Mouse (Mus musculus): ENCODE data around the gene Tfap2a. TPM values are rescaled to one million over a fixed set of nuclear protein-coding genes. Genes with fewer than 3 reads are reported as not detected.

The Tfap2a gene
- polyA plus RNA-seq (2015; fragmentation: Nextera tagmentation; extraction: Ambion mirVana), result 0.19 and 0.21 TPM in 2 replicates

GRCm38 (mm10) chr13:40738196-40738880, at the start of gene Tfap2a:
Tfap2a (minus strand) TSS chr13:40738376.
- WGBS, result 1% methylated on average over 30 of the region's 30 CpGs
- no peak within 1 kb of the TSS for H3K4me2 ChIP-seq (replicated peaks)
- no peaks in the 10 kb centered on the region for H3K9me3 ChIP-seq
- H3K9ac ChIP-seq, result no peak within 1 kb of the TSS
- ATAC-seq, result peak; percentile 19; the same call in 1 of the 2 replicates
- peaks cover 95% of the 10 kb centered on the region for H3K27me3 ChIP-seq (replicated peaks)
- no peak within 1 kb of the TSS for H3K4me3 ChIP-seq (replicated peaks)
- H3K27ac ChIP-seq, result no peak within 1 kb of the TSS
- H3K36me3 ChIP-seq, result no peaks in the 10 kb centered on the region
- H3K4me1 ChIP-seq (replicated peaks), result peaks cover 9% of the 10 kb centered on the region

GRCm38 (mm10) chr13:40784202-40784771, 46.1 kb upstream of the Tfap2a start:
- H3K36me3 ChIP-seq, result no peaks in the 10 kb centered on the region
- ATAC-seq, result no peak
- no peak overlapping the region for H3K27ac ChIP-seq
- no peak overlapping the region for H3K9ac ChIP-seq
- WGBS, result 52% methylated on average over 8 of the region's 8 CpGs
- no peak overlapping the region for H3K4me3 ChIP-seq (replicated peaks)
- H3K9me3 ChIP-seq, result no peaks in the 10 kb centered on the region
- H3K4me1 ChIP-seq (replicated peaks), result no peaks in the 10 kb centered on the region
- no peaks in the 10 kb centered on the region for H3K27me3 ChIP-seq (replicated peaks)
- no peak overlapping the region for H3K4me2 ChIP-seq (replicated peaks)

- Histone ChIP-seq H3K27ac (no peak overlapping the region), H3K27me3 (replicated peaks) (no peaks in the 10 kb centered on the region), H3K4me3 (replicated peaks) (no peak overlapping the region), H3K36me3 (no peaks in the 10 kb centered on the region), H3K9me3 (no peaks in the 10 kb centered on the region), H3K4me2 (replicated peaks) (no peak overlapping the region), H3K9ac (no peak overlapping the region), H3K4me1 (replicated peaks) (no peaks in the 10 kb centered on the region)
- ATAC-seq, result no peak
These were observed 19.8 kb upstream of the Tfap2a start for GRCm38 (mm10) chr13:40757995-40758394.

- ATAC-seq, result no peak
- Histone ChIP-seq H3K36me3 (no peaks in the 10 kb centered on the region), H3K9me3 (no peaks in the 10 kb centered on the region), H3K27ac (no peak overlapping the region), H3K4me2 (replicated peaks) (no peak overlapping the region), H3K9ac (no peak overlapping the region), H3K4me3 (replicated peaks) (no peak overlapping the region), H3K4me1 (replicated peaks) (no peaks in the 10 kb centered on the region), H3K27me3 (replicated peaks) (no peaks in the 10 kb centered on the region)
- 57% methylated on average over 7 of the region's 7 CpGs for WGBS
These were observed 18.2 kb upstream of the Tfap2a start for GRCm38 (mm10) chr13:40756356-40756755.

- no peak for ATAC-seq
- whole genome bisulfite sequencing, result 94% methylated on average over 10 of the region's 10 CpGs
- no peaks in the 10 kb centered on the region for H3K9me3 ChIP-seq
- H3K4me1 ChIP-seq (replicated peaks), result no peaks in the 10 kb centered on the region
- H3K27ac ChIP-seq, result no peak overlapping the region
- no peaks in the 10 kb centered on the region for H3K27me3 ChIP-seq (replicated peaks)
- H3K9ac ChIP-seq, result no peak overlapping the region
- no peak overlapping the region for H3K4me2 ChIP-seq (replicated peaks)
- H3K36me3 ChIP-seq, result no peaks in the 10 kb centered on the region
- no peak overlapping the region for H3K4me3 ChIP-seq (replicated peaks)
These were observed 15.9 kb upstream of the Tfap2a start for GRCm38 (mm10) chr13:40754091-40754490.

- no peak overlapping the region for H3K27ac ChIP-seq
- WGBS, result 88% methylated on average over 10 of the region's 10 CpGs
- no peak overlapping the region for H3K4me2 ChIP-seq (replicated peaks)
- no peaks in the 10 kb centered on the region for H3K36me3 ChIP-seq
- no peaks in the 10 kb centered on the region for H3K4me1 ChIP-seq (replicated peaks)
- no peaks in the 10 kb centered on the region for H3K9me3 ChIP-seq
- H3K9ac ChIP-seq, result no peak overlapping the region
- no peak overlapping the region for H3K4me3 ChIP-seq (replicated peaks)
- no peaks in the 10 kb centered on the region for H3K27me3 ChIP-seq (replicated peaks)
- ATAC-seq, result no peak
These were observed 13.7 kb upstream of the Tfap2a start for GRCm38 (mm10) chr13:40751889-40752288.

GRCm38 (mm10) chr13:40749603-40749905, 11.4 kb upstream of the Tfap2a start:
- Histone ChIP-seq H3K9me3 (no peaks in the 10 kb centered on the region), H3K9ac (no peak overlapping the region), H3K27ac (no peak overlapping the region), H3K4me3 (replicated peaks) (no peak overlapping the region), H3K4me1 (replicated peaks) (peaks cover 4% of the 10 kb centered on the region), H3K27me3 (replicated peaks) (peaks cover 16% of the 10 kb centered on the region), H3K36me3 (no peaks in the 10 kb centered on the region), H3K4me2 (replicated peaks) (peak overlapping the region; percentile 44)
- no peak for ATAC-seq
- 51% methylated on average over 9 of the region's 9 CpGs for WGBS

GRCm38 (mm10) chr13:40748785-40749602, 10.8 kb upstream of the Tfap2a start:
- Histone ChIP-seq H3K4me1 (replicated peaks) (peaks cover 6% of the 10 kb centered on the region), H3K36me3 (no peaks in the 10 kb centered on the region), H3K27me3 (replicated peaks) (peaks cover 22% of the 10 kb centered on the region), H3K4me3 (replicated peaks) (no peak overlapping the region), H3K9me3 (no peaks in the 10 kb centered on the region), H3K27ac (no peak overlapping the region), H3K9ac (no peak overlapping the region), H3K4me2 (replicated peaks) (peak overlapping the region; percentile 44)
- WGBS, result 10% methylated on average over 19 of the region's 19 CpGs
- ATAC-seq, result no peak

- Histone ChIP-seq H3K27ac (no peak overlapping the region), H3K9me3 (no peaks in the 10 kb centered on the region), H3K27me3 (replicated peaks) (peaks cover 67% of the 10 kb centered on the region), H3K36me3 (no peaks in the 10 kb centered on the region), H3K4me3 (replicated peaks) (0 out of 2 replicates have a peak overlapping the region, but pooled peaks have one; percentile 3), H3K4me2 (replicated peaks) (peak overlapping the region; percentile 38), H3K4me1 (replicated peaks) (peaks cover 6% of the 10 kb centered on the region), H3K9ac (no peak overlapping the region)
- 2% methylated on average over 19 of the region's 19 CpGs for WGBS
- ATAC-seq, result no peak
These were observed 6.1 kb upstream of the Tfap2a start for GRCm38 (mm10) chr13:40744111-40744805.

GRCm38 (mm10) chr13:40743221-40743620, 5.0 kb upstream of the Tfap2a start:
- no peaks in the 10 kb centered on the region for H3K9me3 ChIP-seq
- WGBS, result 16% methylated on average over 4 of the region's 4 CpGs
- H3K4me2 ChIP-seq (replicated peaks), result no peak overlapping the region

GRCm38 (mm10) chr13:40741841-40742550, 3.8 kb upstream of the Tfap2a start:
- no peaks in the 10 kb centered on the region for H3K36me3 ChIP-seq
- 2% methylated on average over 25 of the region's 25 CpGs for WGBS
- H3K4me3 ChIP-seq (replicated peaks), result no peak overlapping the region
- 0 out of 2 replicates have a peak overlapping the region, but pooled peaks have one; percentile 2 for H3K4me2 ChIP-seq (replicated peaks)
- H3K27ac ChIP-seq, result no peak overlapping the region
- H3K27me3 ChIP-seq (replicated peaks), result peaks cover 90% of the 10 kb centered on the region
- H3K4me1 ChIP-seq (replicated peaks), result peaks cover 6% of the 10 kb centered on the region
- no peaks in the 10 kb centered on the region for H3K9me3 ChIP-seq
- peak; percentile 59 for ATAC-seq
- H3K9ac ChIP-seq, result no peak overlapping the region

More at GRCm38 (mm10) chr13:40743221-40743620, 5.0 kb upstream of the Tfap2a start:
- Histone ChIP-seq H3K36me3 (no peaks in the 10 kb centered on the region), H3K4me1 (replicated peaks) (peaks cover 6% of the 10 kb centered on the region), H3K4me3 (replicated peaks) (no peak overlapping the region), H3K27me3 (replicated peaks) (peaks cover 77% of the 10 kb centered on the region), H3K9ac (no peak overlapping the region), H3K27ac (no peak overlapping the region)
- ATAC-seq, result no peak
